Mouse (Mus musculus) heart, adult 2 months (tissue): Measurements from ENCODE around the gene Ptprd.

Experiments used
- CTCF ChIP-seq: fragments of 200-600 bp; IDR thresholded peaks from 2 replicates; pipeline ENCODE4 v1.8.1; 2022; ENCODE audit warnings: antibody characterized with exemption, mild to moderate bottlenecking, moderate library complexity
- POLR2A ChIP-seq: fragments of 200-500 bp; IDR thresholded peaks from 2 replicates; pipeline ENCODE4 v1.6.1; 2011; ENCODE audit warnings: mild to moderate bottlenecking, low read depth, low read length, control low read depth; ENCODE audit not compliant: insufficient read depth

- TF ChIP-seq CTCF (no peak), POLR2A (no peak)
These were observed 494.0 kb downstream of the Ptprd start for GRCm38 (mm10) chr4:77717792-77718191.
